Mouse (Mus musculus) hindbrain, embryonic 11.5 days (tissue): ENCODE data around the gene Sema5b. TPM values are rescaled to one million over a fixed set of nuclear protein-coding genes. Genes with fewer than 3 reads are reported as not detected.

Experiments
- ATAC-seq: fragments of 200-750 bp; cut with Nextera tagmentation; 2 replicates; pipeline ENCODE4 v1.8.0; 2017; ENCODE audit warnings: mild to moderate bottlenecking, moderate TSS enrichment, moderate library complexity; ENCODE audit not compliant: low FRiP score
- DNase-seq: peaks from one replicate; pipeline ENCODE4 v3.0.0-alpha.2; 2015; ENCODE audit warnings: low spot score
- H3K27ac ChIP-seq: fragments of 300-500 bp; sonication (generic); 2 replicates; pipeline ENCODE4 v1.5.1; 2014; ENCODE audit warnings: mild to moderate bottlenecking, low read depth, low read length
- H3K27me3 ChIP-seq: fragments of 300-500 bp; sonication (generic); 2 replicates; pipeline ENCODE4 v1.6.1; 2014; ENCODE audit warnings: mild to moderate bottlenecking, low read length, moderate library complexity, mixed read lengths; ENCODE audit not compliant: control insufficient read depth, insufficient read depth
- H3K36me3 ChIP-seq: fragments of 300-500 bp; sonication (generic); 2 replicates; pipeline ENCODE4 v1.6.1; 2014; ENCODE audit warnings: mild to moderate bottlenecking, low read length, moderate library complexity, mixed read lengths; ENCODE audit not compliant: control insufficient read depth, insufficient read depth
- H3K4me1 ChIP-seq: fragments of 300-500 bp; sonication (generic); replicated peaks from 2 replicates; pipeline ENCODE4 v1.6.1; 2014; ENCODE audit warnings: low read length, mixed read lengths; ENCODE audit not compliant: control insufficient read depth, insufficient read depth
- H3K4me2 ChIP-seq: fragments of 300-500 bp; sonication (generic); replicated peaks from 2 replicates; pipeline ENCODE4 v1.6.1; 2014; ENCODE audit warnings: mild to moderate bottlenecking, low read depth, low read length
- H3K4me3 ChIP-seq: fragments of 300-500 bp; sonication (generic); 2 replicates; pipeline ENCODE4 v1.5.1; 2014; ENCODE audit warnings: low read depth, low read length
- H3K9ac ChIP-seq: fragments of 300-500 bp; sonication (generic); 2 replicates; pipeline ENCODE4 v1.6.1; 2014; ENCODE audit warnings: low read depth, low read length
- H3K9me3 ChIP-seq: fragments of 300-500 bp; sonication (generic); 2 replicates; pipeline ENCODE4 v1.6.1; 2016; ENCODE audit warnings: low read length; ENCODE audit not compliant: control insufficient read depth
- WGBS: fragments of 180-500 bp; shearing (Covaris S2); extraction: QIAGEN DNeasy Blood & Tissue Kit; methylation state at CpG from one replicate; pipeline ENCODE4 v1.1.7; 2014; 5-methylcytosine and 5-hydroxymethylcytosine counted together
- polyA plus RNA-seq: library from polyadenylated mRNA; unstranded; fragments of >200 nt; fragmentation: Nextera tagmentation; extraction: Ambion mirVana; gene quantifications from 2 replicates; pipeline ENCODE4 v1.2.1, GENCODE M21; 2014

Gene Sema5b
- polyA plus RNA-seq, 1 experiment from 2014 or later: 30.1 TPM

- H3K27me3 ChIP-seq: no peaks in the 10 kb centered on the region
- 64% methylated on average over 17 of the region's 17 CpGs for WGBS
- H3K4me1 ChIP-seq: no peaks in the 10 kb centered on the region
- ATAC-seq (peak; percentile 25; the same call in 1 of the 2 replicates), DNase-seq (peak; percentile 32)
- H3K4me3 ChIP-seq: no peak overlapping the region
- H3K9ac ChIP-seq: no peak overlapping the region
- no peaks in the 10 kb centered on the region for H3K36me3 ChIP-seq
- no peak overlapping the region for H3K4me2 ChIP-seq
- H3K9me3 ChIP-seq: no peaks in the 10 kb centered on the region
- H3K27ac ChIP-seq: no peak overlapping the region
Observed at GRCm38 (mm10) chr16:35681327-35682108, 140.6 kb downstream of the Sema5b start.

- H3K27ac ChIP-seq: no peak overlapping the region
- WGBS: 79% methylated on average over 13 of the region's 13 CpGs
- no peaks in the 10 kb centered on the region for H3K27me3 ChIP-seq
- no peaks in the 10 kb centered on the region for H3K4me1 ChIP-seq
- H3K4me2 ChIP-seq: no peak overlapping the region
- no peak overlapping the region for H3K9ac ChIP-seq
- DNase-seq: no peak
- H3K9me3 ChIP-seq: no peaks in the 10 kb centered on the region
- no peak for ATAC-seq
- no peak overlapping the region for H3K4me3 ChIP-seq
- H3K36me3 ChIP-seq: no peaks in the 10 kb centered on the region
Observed at GRCm38 (mm10) chr16:35685027-35685426, 144.1 kb downstream of the Sema5b start.

GRCm38 (mm10) chr16:35686491-35686890 is 145.5 kb downstream of the Sema5b start:
- H3K27ac ChIP-seq: no peak overlapping the region
- DNase-seq (no peak), ATAC-seq (no peak)
- 77% methylated on average over 7 of the region's 7 CpGs for WGBS
- no peaks in the 10 kb centered on the region for H3K36me3 ChIP-seq
- H3K27me3 ChIP-seq: no peaks in the 10 kb centered on the region
- H3K4me3 ChIP-seq: no peak overlapping the region
- H3K4me1 ChIP-seq: no peaks in the 10 kb centered on the region
- H3K4me2 ChIP-seq: no peak overlapping the region
- no peaks in the 10 kb centered on the region for H3K9me3 ChIP-seq
- H3K9ac ChIP-seq: no peak overlapping the region

DNA sequence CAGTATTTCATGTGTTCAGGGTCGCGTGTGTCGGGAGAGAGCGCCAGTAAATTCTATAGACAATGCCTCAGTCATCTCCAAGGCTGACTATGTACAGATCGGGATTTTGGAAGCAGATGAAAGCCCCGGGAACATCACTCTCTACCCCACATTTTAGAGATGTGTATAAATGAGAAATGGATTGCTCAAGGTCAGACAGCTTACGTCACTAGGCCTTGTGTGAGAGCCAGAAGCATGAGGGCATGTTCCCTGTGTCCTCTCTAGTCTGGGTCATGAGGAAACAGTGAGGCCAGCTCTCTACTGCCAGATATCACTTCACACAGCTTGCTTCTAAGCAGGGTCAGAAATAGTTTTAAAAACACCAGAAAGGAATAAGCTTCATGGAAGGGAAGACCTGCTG is 150.7 kb downstream of the Sema5b start:
- H3K9ac ChIP-seq: no peak overlapping the region
- H3K36me3 ChIP-seq: no peaks in the 10 kb centered on the region
- no peaks in the 10 kb centered on the region for H3K27me3 ChIP-seq
- DNase-seq (no peak), ATAC-seq (no peak)
- WGBS: 90% methylated on average over 7 of the region's 7 CpGs
- no peaks in the 10 kb centered on the region for H3K4me1 ChIP-seq
- no peak overlapping the region for H3K27ac ChIP-seq
- H3K4me2 ChIP-seq: no peak overlapping the region
- H3K4me3 ChIP-seq: no peak overlapping the region
- H3K9me3 ChIP-seq: no peaks in the 10 kb centered on the region

DNA sequence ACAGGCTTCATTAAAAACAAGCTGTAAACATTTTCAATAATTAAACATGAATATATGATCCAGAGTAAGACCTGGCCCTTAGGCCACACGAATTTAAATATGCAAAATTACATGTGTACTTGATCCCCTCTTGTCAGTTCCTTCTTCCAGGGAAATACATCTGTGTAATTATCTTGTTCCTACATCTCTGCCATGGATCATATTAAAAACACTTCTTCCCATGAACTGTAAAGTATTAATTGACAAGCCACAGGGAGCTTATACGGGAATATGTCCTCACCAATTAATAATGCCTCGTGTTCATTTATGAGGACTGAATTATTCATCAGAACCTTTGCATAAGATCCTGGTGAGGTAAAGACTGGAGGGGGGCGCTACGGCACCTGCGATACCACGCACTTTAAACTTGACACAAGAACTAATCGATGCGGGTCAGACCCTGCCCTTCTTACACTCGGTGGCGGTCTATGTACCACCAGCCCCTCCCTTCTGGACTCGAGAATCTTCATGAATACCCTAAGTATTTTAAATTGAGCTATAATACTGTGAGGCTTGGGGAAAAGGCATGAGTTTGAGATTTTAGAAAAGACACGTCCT is 153.4 kb downstream of the Sema5b start:
- Histone ChIP-seq H3K27me3 (no peaks in the 10 kb centered on the region), H3K27ac (no peak overlapping the region), H3K36me3 (no peaks in the 10 kb centered on the region), H3K9ac (no peak overlapping the region), H3K9me3 (no peaks in the 10 kb centered on the region), H3K4me1 (no peaks in the 10 kb centered on the region), H3K4me2 (no peak overlapping the region), H3K4me3 (no peak overlapping the region)
- ATAC-seq (no peak), DNase-seq (no peak)
- 90% methylated on average over 13 of the region's 13 CpGs for WGBS

GRCm38 (mm10) chr16:35696103-35696502 is 155.2 kb downstream of the Sema5b start:
- Histone ChIP-seq H3K4me3 (no peak overlapping the region), H3K36me3 (no peaks in the 10 kb centered on the region), H3K27me3 (no peaks in the 10 kb centered on the region), H3K4me1 (no peaks in the 10 kb centered on the region), H3K9ac (no peak overlapping the region), H3K4me2 (no peak overlapping the region), H3K27ac (no peak overlapping the region), H3K9me3 (no peaks in the 10 kb centered on the region)
- 87% methylated on average over 2 of the region's 2 CpGs for WGBS
- DNase-seq: no peak
- no peak for ATAC-seq

DNA sequence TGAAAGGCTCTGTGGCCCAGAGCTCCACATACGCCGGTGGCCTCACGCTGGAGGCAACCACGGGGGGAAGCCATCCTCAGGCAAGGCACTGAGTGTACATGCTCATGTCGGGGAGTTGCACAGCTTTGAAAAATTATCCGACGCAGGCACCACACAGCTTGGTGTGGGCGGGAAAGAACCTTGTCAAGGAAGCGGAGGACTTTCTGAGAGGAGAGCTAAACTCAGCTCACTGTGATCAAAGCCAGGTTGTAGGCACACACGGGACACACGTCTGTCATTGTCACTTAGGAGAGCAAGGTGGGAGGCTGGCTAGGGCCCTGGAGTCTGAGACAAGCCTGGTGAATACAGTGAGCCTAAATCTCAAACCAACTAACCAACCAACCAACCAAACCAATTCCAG is 160.9 kb downstream of the Sema5b start:
- Histone ChIP-seq H3K4me1 (no peaks in the 10 kb centered on the region), H3K27ac (no peak overlapping the region), H3K9ac (no peak overlapping the region), H3K4me3 (no peak overlapping the region), H3K27me3 (no peaks in the 10 kb centered on the region), H3K9me3 (no peaks in the 10 kb centered on the region), H3K36me3 (no peaks in the 10 kb centered on the region), H3K4me2 (no peak overlapping the region; the same call in 1 of the 2 replicates)
- 54% methylated on average over 11 of the region's 11 CpGs for WGBS
- ATAC-seq (no peak), DNase-seq (no peak)

GRCm38 (mm10) chr16:35703763-35704679 is 163.1 kb downstream of the Sema5b start:
- H3K4me2 ChIP-seq: no peak overlapping the region
- WGBS: 75% methylated on average over 16 of the region's 16 CpGs
- DNase-seq: no peak
- H3K4me1 ChIP-seq: no peaks in the 10 kb centered on the region
- no peak overlapping the region for H3K27ac ChIP-seq
- no peak overlapping the region for H3K9ac ChIP-seq
- no peaks in the 10 kb centered on the region for H3K9me3 ChIP-seq
- H3K36me3 ChIP-seq: no peaks in the 10 kb centered on the region
- no peaks in the 10 kb centered on the region for H3K27me3 ChIP-seq
- no peak overlapping the region for H3K4me3 ChIP-seq
- no peak for ATAC-seq
